Mouse (Mus musculus): ENCODE measurements at regions not wholly inside any gene's neighbourhood (a gene's known extent, or its start where the extent isn't known, plus 50 kb on each side); places are given as distances from the start of the nearest gene placed in this dataset.

DNA sequence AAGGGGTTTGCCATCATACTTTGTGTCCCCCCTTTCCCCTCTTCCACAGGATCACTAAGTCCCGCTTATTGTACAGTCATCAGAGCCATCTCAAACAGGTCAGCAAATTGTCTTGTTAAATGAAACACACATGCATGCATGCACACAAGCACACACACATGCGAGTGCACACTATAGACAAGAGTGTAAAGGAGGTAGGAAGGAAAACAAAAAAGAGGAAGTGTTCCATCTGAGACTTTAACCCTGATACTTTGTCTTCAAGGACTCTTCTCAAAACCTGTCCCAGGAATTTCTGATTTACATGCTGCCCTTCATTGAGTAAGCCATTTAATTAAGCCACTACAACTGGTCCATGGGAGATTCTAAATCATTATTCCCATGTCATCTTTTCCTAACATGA is 75.0 kb upstream of the Nrp1 start:
- DNase-seq (ENCODE audit: low read depth, low spot score) = no peak

DNA sequence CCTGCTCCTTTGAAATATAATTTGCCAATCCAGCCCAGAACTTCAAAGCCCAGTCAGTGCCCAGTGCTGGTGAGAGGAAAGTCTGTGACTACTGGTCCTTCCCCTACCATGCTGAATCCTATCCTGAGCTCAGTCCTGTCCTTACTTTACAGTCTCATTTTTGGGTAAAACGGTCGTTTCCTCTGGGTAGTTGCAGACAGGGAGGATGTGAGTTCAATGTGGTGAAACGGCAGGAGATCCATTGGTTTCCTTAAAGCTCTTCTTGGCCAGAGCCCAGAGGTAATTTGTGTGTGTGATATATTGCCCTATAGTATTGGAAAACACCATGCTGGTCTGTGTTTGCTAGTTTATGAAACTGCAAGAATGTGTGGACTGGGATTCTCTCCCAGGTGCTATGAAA is 73.6 kb upstream of the Nrp1 start:
- DNase-seq (ENCODE audit: low read depth, low spot score) = no peak

DNA sequence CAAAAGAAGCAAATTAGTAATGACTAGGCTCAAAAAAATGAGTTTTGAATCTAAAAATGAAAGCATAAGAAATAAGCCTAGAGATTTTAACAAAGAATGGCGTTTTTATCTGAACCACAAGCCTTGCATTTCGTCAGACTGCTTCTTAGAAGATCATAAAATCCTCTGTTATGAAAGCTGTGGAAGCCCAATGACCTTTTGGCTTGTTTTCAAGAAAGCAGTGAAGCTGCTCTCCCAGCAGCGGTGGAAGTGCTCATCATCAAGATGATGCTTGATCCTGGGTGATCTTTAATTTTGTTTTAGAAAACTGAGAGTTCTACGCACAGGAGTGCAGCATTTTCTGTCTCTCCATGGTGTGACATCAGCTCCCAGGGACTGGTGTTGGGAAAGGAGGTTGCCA is 68.3 kb upstream of the Nrp1 start:
- DNase-seq (ENCODE audit: low read depth, low spot score) = no peak

DNA sequence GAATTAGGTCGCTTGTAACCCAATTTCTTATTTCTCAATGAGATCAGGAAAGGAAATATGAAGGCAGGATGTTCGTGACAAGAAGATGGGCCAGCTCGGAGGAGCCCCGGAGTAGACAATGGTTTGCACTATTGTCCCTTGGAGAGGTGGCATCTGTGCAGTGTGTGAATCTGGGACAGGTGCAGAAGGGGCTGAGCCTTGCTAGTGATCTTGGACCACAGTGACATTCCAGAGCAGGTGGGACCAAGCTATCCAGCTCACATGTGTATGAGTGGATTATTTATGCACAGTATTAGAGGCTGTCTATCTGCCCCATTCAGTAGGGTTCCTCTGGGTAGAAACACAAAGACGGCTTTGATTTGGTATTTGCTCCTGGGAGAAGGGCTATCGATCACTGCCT is 66.0 kb upstream of the Nrp1 start:
- no peak for DNase-seq (ENCODE audit: low read depth, low spot score)

DNA sequence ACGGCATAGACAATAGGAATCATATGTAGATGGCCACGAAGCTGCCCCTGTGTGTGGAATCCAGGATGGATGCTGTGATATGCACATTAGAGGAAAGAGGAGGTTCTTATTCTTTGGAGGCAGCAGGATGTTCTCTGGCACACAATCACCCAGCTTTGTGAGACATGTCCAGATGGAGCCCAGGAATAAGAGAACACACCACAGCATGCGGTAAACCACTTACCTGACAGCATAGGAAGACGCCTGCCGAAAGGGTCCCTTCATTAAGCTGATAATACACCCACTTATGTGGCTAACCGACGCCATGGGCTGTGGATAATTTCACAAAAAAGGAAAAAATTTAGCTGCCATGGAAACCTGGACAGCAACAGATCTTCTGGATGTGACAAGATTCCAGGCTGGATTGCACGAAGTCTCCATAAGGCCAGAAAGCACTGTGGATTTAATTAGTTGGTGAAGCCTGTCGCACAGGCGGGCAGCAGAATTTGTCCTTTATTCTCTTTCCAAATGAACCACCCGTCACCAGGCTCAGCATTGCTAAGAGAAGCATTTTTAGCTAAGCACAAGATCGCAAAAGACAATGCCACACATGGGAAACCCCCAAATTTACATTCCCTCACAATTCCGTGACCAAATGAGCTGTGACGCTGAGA is 61.5 kb upstream of the Nrp1 start:
- no peak for DNase-seq (ENCODE audit: low read depth, low spot score)

DNA sequence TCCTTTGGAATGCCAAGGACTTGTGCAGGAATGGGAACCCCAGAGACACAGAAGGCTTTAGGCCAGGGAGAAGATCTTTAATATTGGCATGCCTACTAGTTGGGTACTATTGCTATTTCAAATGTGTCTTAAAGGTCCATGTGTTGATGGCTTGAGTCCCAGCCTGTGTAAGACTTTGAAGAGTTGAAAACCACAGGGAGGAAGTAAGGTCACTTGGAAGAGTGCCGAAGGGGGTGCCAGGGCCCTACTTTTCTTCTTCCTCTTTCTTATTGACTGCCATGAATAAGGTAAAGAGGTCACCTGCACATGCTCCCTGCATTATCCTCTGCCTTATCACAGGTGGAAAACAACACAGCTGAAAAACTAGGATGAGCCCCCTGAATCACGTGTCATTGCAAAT is 56.1 kb upstream of the Nrp1 start:
- no peak for DNase-seq (ENCODE audit: low read depth, low spot score)
